Mouse (Mus musculus) testis, adult 2 months (tissue): ENCODE results near the gene Olfr393. TPM values are rescaled to one million over a fixed set of nuclear protein-coding genes. Genes with fewer than 3 reads are reported as not detected.

Source experiments
- H3K27ac ChIP-seq: fragments of 200-500 bp; 2 replicates; pipeline ENCODE4 v1.5.1; 2012; ENCODE audit warnings: low read depth, low read length; ENCODE audit not compliant: control insufficient read depth, insufficient read depth
- H3K27me3 ChIP-seq: fragments of 200-500 bp; 2 replicates; pipeline ENCODE4 v1.6.1; 2012; ENCODE audit warnings: mild to moderate bottlenecking, low read length, moderate library complexity; ENCODE audit not compliant: control insufficient read depth, insufficient read depth
- H3K36me3 ChIP-seq: fragments of 200-500 bp; 2 replicates; pipeline ENCODE4 v1.6.1; 2012; ENCODE audit warnings: mild to moderate bottlenecking, low read length; ENCODE audit not compliant: control insufficient read depth, insufficient read depth
- H3K4me1 ChIP-seq: fragments of 200-500 bp; 2 replicates; pipeline ENCODE4 v1.6.1; 2012; ENCODE audit warnings: low read length; ENCODE audit not compliant: control insufficient read depth, insufficient read depth
- H3K4me3 ChIP-seq: fragments of 200-500 bp; 2 replicates; pipeline ENCODE4 v1.5.1; 2012; ENCODE audit warnings: low read depth, mild to moderate bottlenecking, low read length, moderate library complexity, mixed read lengths; ENCODE audit not compliant: control insufficient read depth
- CTCF ChIP-seq: fragments of 200-500 bp; IDR thresholded peaks from 2 replicates; pipeline ENCODE4 v1.5.1; 2012; ENCODE audit warnings: low read depth, mild to moderate bottlenecking, inconsistent platforms, low read length, moderate library complexity; ENCODE audit not compliant: control insufficient read depth, insufficient read depth, insufficient replicate concordance
- POLR2A ChIP-seq: fragments of 200-500 bp; IDR thresholded peaks from 2 replicates; pipeline ENCODE4 v1.6.1; 2012; ENCODE audit warnings: low read depth, mild to moderate bottlenecking, inconsistent platforms, low read length, moderate library complexity; ENCODE audit not compliant: control insufficient read depth
- polyA plus RNA-seq: library from polyadenylated mRNA; depleted of rRNA; stranded (reverse); fragments of >200 nt; gene quantifications from 2 replicates; pipeline ENCODE4 v1.2.3, GENCODE M21; 2012; rRNA removed

Olfr393 gene
- not detected in 2 replicates for polyA plus RNA-seq

DNA sequence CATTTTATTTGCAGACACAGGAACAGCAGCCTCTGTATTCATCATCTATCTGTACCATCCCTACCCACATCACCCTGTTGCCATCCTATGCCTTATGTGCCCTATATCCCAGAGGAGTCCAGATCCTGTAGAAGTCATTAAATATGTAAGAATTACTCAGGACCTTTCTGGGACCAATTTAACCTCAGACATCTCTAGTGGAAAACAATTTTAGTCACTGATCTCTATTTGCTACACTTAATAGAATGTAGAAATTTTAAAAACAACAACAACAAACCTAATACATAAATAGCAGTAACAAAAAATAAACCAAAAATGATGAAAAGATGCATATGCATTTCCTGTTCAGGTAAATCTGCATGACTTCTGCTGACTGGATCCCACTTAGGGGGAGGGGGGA lies at the start of gene Olfr393:
Gene Olfr393, minus strand, starts transcription at position 101 of the 400 bp plus-strand sequence.
- no peak for TF ChIP-seq CTCF
- H3K4me3 ChIP-seq: no peak within 1 kb of the TSS
- H3K27me3 ChIP-seq: no peaks in the 10 kb centered on the region
- no peaks in the 10 kb centered on the region for H3K36me3 ChIP-seq
- no peaks in the 10 kb centered on the region for H3K4me1 ChIP-seq
- H3K27ac ChIP-seq: no peak within 1 kb of the TSS

- no peak for TF ChIP-seq POLR2A
- TF ChIP-seq CTCF: no peak
- Histone ChIP-seq H3K36me3 (no peaks in the 10 kb centered on the region), H3K4me3 (no peak within 1 kb of the TSS), H3K27ac (no peak within 1 kb of the TSS), H3K4me1 (no peaks in the 10 kb centered on the region), H3K27me3 (no peaks in the 10 kb centered on the region)
Measured at GRCm38 (mm10) chr11:73890671-73891070, 39.4 kb upstream of the Olfr393 start, which contains the start of gene Olfr394. Olfr394 (minus strand) TSS chr11:73890771.

- Histone ChIP-seq H3K4me1 (no peaks in the 10 kb centered on the region), H3K27ac (no peak within 1 kb of the TSS), H3K27me3 (no peaks in the 10 kb centered on the region), H3K36me3 (no peaks in the 10 kb centered on the region), H3K4me3 (no peak within 1 kb of the TSS)
- TF ChIP-seq POLR2A (no peak), CTCF (no peak)
Measured at GRCm38 (mm10) chr11:73816949-73817348, 34.3 kb downstream of the Olfr393 start, which contains the start of gene Olfr392. Olfr392 (minus strand) TSS chr11:73817049.

DNA sequence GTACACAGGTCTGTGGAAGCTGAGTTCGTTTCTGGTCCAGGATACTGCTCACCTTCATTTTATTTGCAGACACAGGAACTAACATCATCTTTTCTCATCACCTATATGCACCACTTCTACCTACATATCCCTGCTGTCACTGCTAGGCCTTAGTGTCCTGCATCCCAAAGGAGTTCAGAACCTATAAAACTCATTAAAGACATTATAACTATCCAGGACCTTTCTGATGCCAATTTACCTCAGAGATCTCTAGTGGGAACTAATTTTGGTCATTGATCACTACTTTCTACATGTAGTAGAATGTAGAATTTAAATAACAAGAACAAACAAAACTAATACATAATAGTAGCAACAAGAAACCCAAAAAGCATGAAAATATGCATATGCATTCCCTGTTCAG lies 48.3 kb downstream of the Olfr393 start, which contains the start of gene Olfr391-ps:
Gene Olfr391-ps, minus strand, starts transcription at position 101 of the 400 bp plus-strand sequence.
- no peaks in the 10 kb centered on the region for H3K4me1 ChIP-seq
- no peaks in the 10 kb centered on the region for H3K27me3 ChIP-seq
- H3K36me3 ChIP-seq: no peaks in the 10 kb centered on the region
- no peak within 1 kb of the TSS for H3K4me3 ChIP-seq
- H3K27ac ChIP-seq: no peak within 1 kb of the TSS
- TF ChIP-seq CTCF (no peak), POLR2A (no peak)

Other genes with a start within 250 kb of the Olfr393 start
- 1.7 and 2.2 TPM in 2 replicates for gene Zfp735, start 162.7 kb downstream of the Olfr393 start, polyA plus RNA-seq
- not detected in 2 replicates for gene Olfr389, start 70.7 kb downstream of the Olfr393 start, polyA plus RNA-seq
- gene Olfr390, start 68.5 kb downstream of the Olfr393 start, polyA plus RNA-seq: not detected in 2 replicates
- not detected in 2 replicates for gene Olfr391-ps, start 48.4 kb downstream of the Olfr393 start, polyA plus RNA-seq
- not detected in 2 replicates for gene Olfr392, start 34.4 kb downstream of the Olfr393 start, polyA plus RNA-seq
- gene Olfr394, start 39.3 kb upstream of the Olfr393 start, polyA plus RNA-seq: not detected in 2 replicates
- not detected in 2 replicates for gene Olfr395, start 57.8 kb upstream of the Olfr393 start, polyA plus RNA-seq
- gene Olfr23, start 85.2 kb upstream of the Olfr393 start, polyA plus RNA-seq: 1.6 and 2.9 TPM in 2 replicates
- not detected in 2 replicates for gene Olfr397, start 109.4 kb upstream of the Olfr393 start, polyA plus RNA-seq
- 0.07 and 0.19 TPM in 2 replicates for gene Olfr398, start 139.0 kb upstream of the Olfr393 start, polyA plus RNA-seq
- gene Olfr139, start 205.1 kb upstream of the Olfr393 start, polyA plus RNA-seq: not detected in 2 replicates
- gene Olfr399, start 205.2 kb upstream of the Olfr393 start, polyA plus RNA-seq: not detected in 2 replicates
- 0.01 TPM in 1 of 2 replicates, not detected in the other for gene Zfp616, start 218.5 kb upstream of the Olfr393 start, polyA plus RNA-seq